Mouse (Mus musculus) lung, postnatal 0 days (tissue): ENCODE results near the gene Chrdl2. TPM values are rescaled to one million over a fixed set of nuclear protein-coding genes. Genes with fewer than 3 reads are reported as not detected.

Experiments
- ATAC-seq: fragments of 200-750 bp; cut with Nextera tagmentation; 2 replicates; pipeline ENCODE4 v1.8.0; 2017; ENCODE audit warnings: moderate library complexity
- DNase-seq: peaks from one replicate; pipeline ENCODE4 v3.0.0-alpha.2; 2016; ENCODE audit warnings: low spot score
- H3K27ac ChIP-seq: fragments of 300-500 bp; sonication (generic); 2 replicates; pipeline ENCODE4 v1.5.1; 2014; ENCODE audit warnings: antibody characterized with exemption, mild to moderate bottlenecking, low read length, mixed read lengths
- H3K27me3 ChIP-seq: fragments of 300-500 bp; sonication (generic); replicated peaks from 2 replicates; pipeline ENCODE4 v1.6.1; 2014; ENCODE audit warnings: low read length, mixed read lengths; ENCODE audit not compliant: insufficient read depth
- H3K36me3 ChIP-seq: fragments of 300-500 bp; sonication (generic); 2 replicates; pipeline ENCODE4 v1.6.1; 2014; ENCODE audit warnings: low read length, mixed read lengths; ENCODE audit not compliant: insufficient read depth
- H3K4me1 ChIP-seq: fragments of 300-500 bp; sonication (generic); 2 replicates; pipeline ENCODE4 v1.6.1; 2014; ENCODE audit warnings: antibody characterized with exemption, low read depth, low read length, mixed read lengths; ENCODE audit not compliant: insufficient read depth
- H3K4me2 ChIP-seq: fragments of 300-500 bp; sonication (generic); replicated peaks from 2 replicates; pipeline ENCODE4 v1.6.1; 2014; ENCODE audit warnings: low read depth, mild to moderate bottlenecking, low read length, moderate library complexity, mixed read lengths
- H3K4me3 ChIP-seq: fragments of 300-500 bp; sonication (generic); 2 replicates; pipeline ENCODE4 v1.5.1; 2014; ENCODE audit warnings: low read depth, low read length
- H3K9ac ChIP-seq: fragments of 300-500 bp; sonication (generic); replicated peaks from 2 replicates; pipeline ENCODE4 v1.6.1; 2014; ENCODE audit warnings: low read depth, mild to moderate bottlenecking
- H3K9me3 ChIP-seq: fragments of 300-500 bp; sonication (generic); 2 replicates; pipeline ENCODE4 v1.6.1; 2016; ENCODE audit warnings: low read length, mixed read lengths
- CTCF ChIP-seq: IDR thresholded peaks from 2 replicates; pipeline ENCODE4 v1.5.1; 2016; ENCODE audit warnings: antibody characterized with exemption, mild to moderate bottlenecking
- EP300 ChIP-seq: IDR thresholded peaks from 2 replicates; pipeline ENCODE4 v1.6.1; 2016; ENCODE audit warnings: antibody characterized with exemption, mild to moderate bottlenecking, control low read depth
- WGBS: fragments of 180-500 bp; shearing (Covaris S2); extraction: QIAGEN DNeasy Blood & Tissue Kit; methylation state at CpG from one replicate; pipeline ENCODE4 v1.1.7; 2014; 5-methylcytosine and 5-hydroxymethylcytosine counted together
- polyA plus RNA-seq: library from polyadenylated mRNA; unstranded; fragments of >200 nt; fragmentation: Nextera tagmentation; extraction: Ambion mirVana; gene quantifications from 2 replicates; pipeline ENCODE4 v1.2.1, GENCODE M21; 2015

Gene Chrdl2
- polyA plus RNA-seq, 1 experiment from 2014 or later = 0.11 TPM

- Histone ChIP-seq H3K9me3 (no peaks in the 10 kb centered on the region), H3K9ac (no peak overlapping the region), H3K4me2 (no peak overlapping the region), H3K4me3 (no peak overlapping the region), H3K27ac (no peak overlapping the region), H3K36me3 (no peaks in the 10 kb centered on the region), H3K4me1 (peaks cover 8% of the 10 kb centered on the region), H3K27me3 (no peaks in the 10 kb centered on the region)
- ATAC-seq = no peak
- peak; percentile 39 for DNase-seq
- 78% methylated on average over 13 of the region's 13 CpGs for WGBS
- TF ChIP-seq CTCF = no peak
- no peak for TF ChIP-seq EP300
These were observed 23.4 kb upstream of the Chrdl2 start for GRCm38 (mm10) chr7:99982256-99983242.

- TF ChIP-seq CTCF = peak; percentile 92
- TF ChIP-seq EP300 = no peak
- Histone ChIP-seq H3K9ac (no peak overlapping the region), H3K4me3 (no peak overlapping the region), H3K36me3 (no peaks in the 10 kb centered on the region), H3K27me3 (no peaks in the 10 kb centered on the region), H3K4me2 (no peak overlapping the region), H3K9me3 (no peaks in the 10 kb centered on the region), H3K27ac (no peak overlapping the region), H3K4me1 (no peaks in the 10 kb centered on the region)
- DNase-seq = peak; percentile 81
- WGBS = under 1% methylated on average over 4 of the region's 4 CpGs
- ATAC-seq = peak; percentile 73
These were observed 17.2 kb upstream of the Chrdl2 start for GRCm38 (mm10) chr7:99988725-99989124.

GRCm38 (mm10) chr7:99989844-99990760 lies 15.9 kb upstream of the Chrdl2 start:
- TF ChIP-seq EP300 = no peak
- peak; percentile 39 for TF ChIP-seq CTCF
- Histone ChIP-seq H3K4me3 (0 out of 2 replicates have a peak overlapping the region, but pooled peaks have one; percentile 2), H3K9me3 (no peaks in the 10 kb centered on the region), H3K27me3 (no peaks in the 10 kb centered on the region), H3K4me1 (no peaks in the 10 kb centered on the region), H3K9ac (no peak overlapping the region), H3K36me3 (no peaks in the 10 kb centered on the region), H3K27ac (no peak overlapping the region), H3K4me2 (no peak overlapping the region)
- peak; percentile 62 for DNase-seq
- WGBS = 61% methylated on average over 15 of the region's 15 CpGs
- ATAC-seq = no peak; the same call in 1 of the 2 replicates

- no peak for ATAC-seq
- H3K9me3 ChIP-seq = no peaks in the 10 kb centered on the region
- H3K27me3 ChIP-seq = no peaks in the 10 kb centered on the region
- 61% methylated on average over 8 of the region's 8 CpGs for WGBS
- no peaks in the 10 kb centered on the region for H3K36me3 ChIP-seq
- H3K9ac ChIP-seq = no peak overlapping the region
- no peak for DNase-seq
- H3K4me2 ChIP-seq = no peak overlapping the region
- TF ChIP-seq EP300 (no peak), CTCF (no peak)
- H3K4me1 ChIP-seq = no peaks in the 10 kb centered on the region
- H3K4me3 ChIP-seq = no peak overlapping the region
- H3K27ac ChIP-seq = no peak overlapping the region
These were observed 14.8 kb upstream of the Chrdl2 start for GRCm38 (mm10) chr7:99990990-99991707.

- Histone ChIP-seq H3K9ac (no peak overlapping the region), H3K27ac (no peak overlapping the region), H3K4me2 (no peak overlapping the region), H3K36me3 (no peaks in the 10 kb centered on the region), H3K4me1 (no peaks in the 10 kb centered on the region), H3K9me3 (no peaks in the 10 kb centered on the region), H3K27me3 (no peaks in the 10 kb centered on the region), H3K4me3 (no peak overlapping the region)
- WGBS = 81% methylated on average over 7 of the region's 7 CpGs
- ATAC-seq (no peak), DNase-seq (no peak)
- TF ChIP-seq EP300 (no peak), CTCF (no peak)
These were observed 12.8 kb upstream of the Chrdl2 start for GRCm38 (mm10) chr7:99993159-99993558.
